Mouse (Mus musculus): ENCODE data around the gene Gbf1. TPM values are rescaled to one million over a fixed set of nuclear protein-coding genes. Genes with fewer than 3 reads are reported as not detected.

The Gbf1 gene
- total and polyA plus RNA-seq, 3 experiments = 8.6 to 26.1 (median 18.7) TPM

DNA sequence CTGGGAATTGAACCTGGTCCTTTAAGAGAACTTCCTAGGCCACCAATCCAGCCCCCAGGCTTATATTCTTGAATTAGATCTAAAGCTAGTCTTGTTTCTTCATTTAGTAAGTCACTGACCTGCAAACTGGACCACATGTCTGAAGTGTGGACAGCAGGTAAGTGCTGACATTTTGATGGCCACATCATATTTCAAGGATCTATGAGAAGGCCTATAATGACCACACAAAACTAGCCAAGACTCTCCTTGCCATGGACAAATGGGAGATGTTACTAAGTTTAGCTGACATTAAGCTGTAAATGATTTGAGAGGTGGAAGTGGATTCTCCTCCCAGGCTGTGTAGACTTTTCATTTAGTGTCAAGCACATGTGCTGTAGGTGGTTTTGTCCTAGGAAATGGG, 58.6 kb downstream of the Gbf1 start:
- TF ChIP-seq GABPA (IDR thresholded peaks at IDR 0.05; ENCODE audit: insufficient replicate concordance, low read depth, low read length) (no peak), IRF4 (IDR thresholded peaks at IDR 0.05; ENCODE audit: low read depth, low read length) (no peak), KAT2A (IDR thresholded peaks at IDR 0.05; ENCODE audit: insufficient replicate concordance, low read length) (no peak), SMC3 (IDR thresholded peaks at IDR 0.05; ENCODE audit: low read depth, low read length) (no peak), USF2 (conservative IDR thresholded peaks at IDR 0.05; ENCODE audit: low read depth, low read length) (no peak), POLR2A (IDR thresholded peaks at IDR 0.05; ENCODE audit: low read depth, low read length) (no peak), PAX5 (IDR thresholded peaks at IDR 0.05; ENCODE audit: low read length) (no peak), MAX (IDR thresholded peaks at IDR 0.05; ENCODE audit: low read length) (no peak), ZC3H11A (IDR thresholded peaks at IDR 0.05; ENCODE audit: low read depth, low read length) (no peak), NELFE (IDR thresholded peaks at IDR 0.05; ENCODE audit: low read depth, low read length) (no peak), RCOR1 (conservative IDR thresholded peaks at IDR 0.05; ENCODE audit: low read depth, low read length) (no peak)
- Histone ChIP-seq H3K27me3 (replicated peaks) (no peaks in the 10 kb centered on the region), H3K27ac (ENCODE audit: insufficient read depth, low read depth) (no peak overlapping the region), H3K4me1 (ENCODE audit: control insufficient read depth in 1 of 2, insufficient read depth in 2 of 2) (peaks cover 0 to 10% of the 10 kb centered on the region in 2 experiments; a peak in 1 of 4 replicates), H3K4me2 (ENCODE audit: insufficient read depth, low read depth, poor library complexity, severe bottlenecking) (no peak overlapping the region), H3K36me3 (replicated peaks in 1 of 2; ENCODE audit: control insufficient read depth in 1 of 2, insufficient read depth in 1 of 2, low read length in 1 of 2) (peaks cover 0 to 5% of the 10 kb centered on the region in 2 experiments), H3K9me3 (replicated peaks; ENCODE audit: low read length) (no peaks in the 10 kb centered on the region), H3K4me3 (replicated peaks in 1 of 3; ENCODE audit: low read depth in 2 of 3, low read length in 2 of 3, poor library complexity in 1 of 3) (no peak overlapping the region), H3K79me2 (replicated peaks; ENCODE audit: control insufficient read depth, extremely low read depth, insufficient read depth, poor library complexity, severe bottlenecking) (no peaks in the 10 kb centered on the region), H3K9ac (ENCODE audit: insufficient read depth, low read depth) (no peak overlapping the region)
- dilution Hi-C loops (cut with MboI; ENCODE audit: extremely low pct_ligation_motif_present, extremely low pct_unique_long_range_greater_than_20kb, low sequenced_read_pairs) = no loop called here
- no peak for DNase-seq (ENCODE audit: extremely low read depth)
- in situ Hi-C loops (cut with MboI; ENCODE audit: low pct_ligation_motif_present, low pct_unique_long_range_greater_than_20kb, low sequenced_read_pairs) = no loop called here

- Histone ChIP-seq H3K4me2 (ENCODE audit: insufficient read depth, low read depth, poor library complexity, severe bottlenecking) (no peak overlapping the region), H3K79me2 (replicated peaks; ENCODE audit: control insufficient read depth, extremely low read depth, insufficient read depth, poor library complexity, severe bottlenecking) (no peaks in the 10 kb centered on the region), H3K9me3 (replicated peaks; ENCODE audit: low read length) (peaks cover 3% of the 10 kb centered on the region), H3K9ac (ENCODE audit: insufficient read depth, low read depth) (no peak overlapping the region), H3K27me3 (replicated peaks) (no peaks in the 10 kb centered on the region), H3K36me3 (replicated peaks in 1 of 2; ENCODE audit: control insufficient read depth in 1 of 2, insufficient read depth in 1 of 2, low read length in 1 of 2) (peaks cover 0 to 7% of the 10 kb centered on the region in 2 experiments), H3K27ac (ENCODE audit: insufficient read depth, low read depth) (no peak overlapping the region), H3K4me1 (ENCODE audit: control insufficient read depth in 1 of 2, insufficient read depth in 2 of 2) (peaks cover 0 to 10% of the 10 kb centered on the region in 2 experiments; a peak in 1 of 4 replicates), H3K4me3 (replicated peaks in 1 of 3; ENCODE audit: low read depth in 2 of 3, low read length in 2 of 3, poor library complexity in 1 of 3) (no peak overlapping the region)
- in situ Hi-C loops (cut with MboI; ENCODE audit: low pct_ligation_motif_present, low pct_unique_long_range_greater_than_20kb, low sequenced_read_pairs) = no loop called here
- dilution Hi-C loops (cut with MboI; ENCODE audit: extremely low pct_ligation_motif_present, extremely low pct_unique_long_range_greater_than_20kb, low sequenced_read_pairs) = no loop called here
- TF ChIP-seq ELF1 (IDR thresholded peaks at IDR 0.05; ENCODE audit: low read depth, low read length) (no peak), RCOR1 (conservative IDR thresholded peaks at IDR 0.05; ENCODE audit: low read depth, low read length) (no peak), TCF12 (IDR thresholded peaks at IDR 0.05; ENCODE audit: low read depth, low read length) (no peak), CHD2 (IDR thresholded peaks at IDR 0.05; ENCODE audit: low read length) (no peak), MAFK (IDR thresholded peaks at IDR 0.05; ENCODE audit: insufficient replicate concordance, low read length) (no peak), ZKSCAN1 (IDR thresholded peaks at IDR 0.05; ENCODE audit: borderline replicate concordance, low read depth, low read length) (no peak), SIN3A (IDR thresholded peaks at IDR 0.05; ENCODE audit: low read length) (no peak), NELFE (IDR thresholded peaks at IDR 0.05; ENCODE audit: low read depth, low read length) (no peak), UBTF (IDR thresholded peaks at IDR 0.05; ENCODE audit: low read depth, low read length) (no peak), SMC3 (IDR thresholded peaks at IDR 0.05; ENCODE audit: low read depth, low read length) (no peak), MYC (IDR thresholded peaks at IDR 0.05; ENCODE audit: low read depth, low read length) (no peak), MEF2A (IDR thresholded peaks at IDR 0.05; ENCODE audit: borderline replicate concordance, low read depth, low read length) (no peak), HCFC1 (IDR thresholded peaks at IDR 0.05; ENCODE audit: low read depth, low read length) (no peak), E2F4 (IDR thresholded peaks at IDR 0.05; ENCODE audit: insufficient replicate concordance, low read depth, low read length) (no peak), NRF1 (IDR thresholded peaks at IDR 0.05; ENCODE audit: low read depth, low read length) (no peak), USF1 (IDR thresholded peaks at IDR 0.05; ENCODE audit: low read depth, low read length) (no peak), POLR2AphosphoS2 (IDR thresholded peaks at IDR 0.05; ENCODE audit: low read depth, low read length) (no peak), PAX5 (IDR thresholded peaks at IDR 0.05; ENCODE audit: low read length) (no peak), MXI1 (IDR thresholded peaks at IDR 0.05; ENCODE audit: low read depth, low read length) (no peak)
- DNase-seq (ENCODE audit: extremely low read depth) = no peak
Measured at GRCm38 (mm10) chr19:46214541-46214940, 62.2 kb downstream of the Gbf1 start.
